Comparison of ENCODE assay signal across 15 mouse cellular contexts in genomic region chr3:67867420-67868065, GRCm38 (mm10). TPM values are rescaled to one million over a fixed set of nuclear protein-coding genes. Genes with fewer than 3 reads are reported as not detected.
DNase-seq lines count a peak whose midpoint lies in the region; ATAC-seq and TF ChIP-seq lines count a peak whose summit lies in the region.
"Had no signal": no experiment of that assay in that cellular context is flagged by ENCODE, and none has a peak within 500 bp of the region (broad histone marks: within the 10 kb centered on the region; RNA-seq: fewer than 3 reads in every experiment).

No protein-coding gene starts in this region.

- ATAC-seq in hindbrain, postnatal 0 days = no peak

- 48% methylated on average over 13 of the region's 13 CpGs for WGBS in hindbrain, postnatal 0 days
- 17% methylated on average over 13 of the region's 13 CpGs for WGBS in large intestine, adult 2 months

- no peak overlapping the region for H3K4me3 ChIP-seq in hindbrain, postnatal 0 days (ENCODE audit: low read length)
- H3K4me3 ChIP-seq: neural tube, embryonic 13.5 days had no signal

- H3K4me1 ChIP-seq in hindbrain, postnatal 0 days (ENCODE audit: insufficient read depth, low read length) = no peaks in the 10 kb centered on the region

- no peaks in the 10 kb centered on the region for H3K27me3 ChIP-seq in hindbrain, postnatal 0 days (ENCODE audit: insufficient read depth, low read length)
- H3K27me3 ChIP-seq: neural tube, embryonic 13.5 days had no signal

- TF ChIP-seq CTCF in brain, embryonic 14.5 days (IDR thresholded peaks at IDR 0.05; ENCODE audit: borderline replicate concordance, extremely low read depth, insufficient read depth, insufficient read length) = no peak
- no peak for TF ChIP-seq CTCF in hindbrain, postnatal 0 days (IDR thresholded peaks at IDR 0.05; ENCODE audit: low read depth)

- no peak overlapping the region for H3K4me2 ChIP-seq in hindbrain, postnatal 0 days (ENCODE audit: low read depth, low read length)
- H3K4me2 ChIP-seq: neural tube, embryonic 13.5 days had no signal

- no peaks in the 10 kb centered on the region for H3K36me3 ChIP-seq in hindbrain, postnatal 0 days (ENCODE audit: insufficient read depth, low read length)
- H3K36me3 ChIP-seq: neural tube, embryonic 13.5 days had no signal

- no peak for TF ChIP-seq POLR2A in brain, embryonic 14.5 days (IDR thresholded peaks at IDR 0.05; ENCODE audit: borderline replicate concordance, extremely low read depth, insufficient read depth, insufficient read length, poor library complexity, severe bottlenecking)

- H3K27ac ChIP-seq in hindbrain, postnatal 0 days = no peak overlapping the region
- H3K27ac ChIP-seq: neural tube, embryonic 13.5 days had no signal

- DNase-seq in brain, embryonic 14.5 days (ENCODE audit: low read depth) = peak; percentile 66
- DNase-seq in embryo, embryonic 11.5 days (ENCODE audit: low read depth, low spot score) = peak; percentile 17
- DNase-seq in hindbrain, postnatal 0 days (ENCODE audit: low spot score) = peak; percentile 17
- DNase-seq in large intestine, adult 2 months (ENCODE audit: low read depth, low spot score) = peak; percentile 78
- DNase-seq in layer of hippocampus, postnatal 36 days = no peak
- DNase-seq in cerebellum, adult 18-20 months = no peak
- DNase-seq in cerebellum, postnatal 14 days = no peak
- DNase-seq in urinary bladder, postnatal 25 days (ENCODE audit: low spot score) = no peak
- DNase-seq: cerebellum, adult 9-11 months; gastrocnemius, postnatal 25 days; right cerebral cortex, postnatal 4 days had no signal

- no peaks in the 10 kb centered on the region for H3K9me3 ChIP-seq in hindbrain, postnatal 0 days (ENCODE audit: low read length)
- H3K9me3 ChIP-seq: neural tube, embryonic 13.5 days had no signal

- no peak overlapping the region for H3K9ac ChIP-seq in hindbrain, postnatal 0 days (replicated peaks; ENCODE audit: low read length)
- H3K9ac ChIP-seq: neural tube, embryonic 13.5 days had no signal

RNA-seq across cellular contexts. Expression of gene Iqcj, which starts 24.5 kb away (rescaled TPM):
- 0.38 and 0.77 TPM in 2 replicates for polyA plus RNA-seq in brain, embryonic 14.5 days (2012; rRNA removed)
- 0.26 and 0.32 TPM in 2 replicates for total RNA-seq in hindbrain, postnatal 0 days (2014; rRNA removed)
- 0.34 and 0.47 TPM in 2 replicates for polyA plus RNA-seq in hindbrain, postnatal 0 days (2015; fragmentation: Nextera tagmentation; extraction: Ambion mirVana)
- not detected in 2 replicates for polyA plus RNA-seq in large intestine, adult 2 months (2012; rRNA removed)
- total RNA-seq in layer of hippocampus, postnatal 36 days (2021) = 1 to 10 TPM; 3.7 to 5.9 TPM
- total RNA-seq: gastrocnemius, postnatal 25 days; liver, adult 2 months had no signal
- polyA plus RNA-seq: heart, embryonic 16.5 days; liver, adult 2 months; stomach, embryonic 16.5 days had no signal

RNA-seq across cellular contexts. Expression of gene Iqschfp, which starts 24.5 kb away (rescaled TPM):
- polyA plus RNA-seq in brain, embryonic 14.5 days (2012; rRNA removed) = 5.4 and 7.6 TPM in 2 replicates
- total RNA-seq in hindbrain, postnatal 0 days (2014; rRNA removed) = 0.61 and 2.7 TPM in 2 replicates
- 5.6 and 5.8 TPM in 2 replicates for polyA plus RNA-seq in hindbrain, postnatal 0 days (2015; fragmentation: Nextera tagmentation; extraction: Ambion mirVana)
- not detected in 2 replicates for polyA plus RNA-seq in large intestine, adult 2 months (2012; rRNA removed)
- 10 to 100 TPM; 12.1 to 14.3 TPM for total RNA-seq in layer of hippocampus, postnatal 36 days (2021)
- total RNA-seq: gastrocnemius, postnatal 25 days; liver, adult 2 months had no signal
- polyA plus RNA-seq: heart, embryonic 16.5 days; liver, adult 2 months had no signal

Comparison
In these comparisons a context has a peak if more than half of its experiments do, and no peak if none do; other contexts are left out.
1. DNase-seq: peak in brain, embryonic 14.5 days (single experiment), embryo, embryonic 11.5 days (single experiment), hindbrain, postnatal 0 days (single experiment) and large intestine, adult 2 months (single experiment); none in layer of hippocampus, postnatal 36 days (0 of 2), cerebellum, adult 18-20 months (0 of 2), cerebellum, postnatal 14 days (0 of 2) and urinary bladder, postnatal 25 days (single experiment).